Mouse (Mus musculus) kidney, postnatal 25 days (tissue): ENCODE measurements around the gene Cacna1a.
"Not testable (repeated sequence)": the region's sequence is repeated elsewhere in the genome, so short reads cannot be mapped to it uniquely, and the experiment has no call there.

Experiments
- DNase-seq, 2 experiments: peaks; one replicate each; pipeline ENCODE4 v3.0.0; 2021; ENCODE audit warnings: mixed read lengths in 2 of 2

Gene Cacna1a

DNA sequence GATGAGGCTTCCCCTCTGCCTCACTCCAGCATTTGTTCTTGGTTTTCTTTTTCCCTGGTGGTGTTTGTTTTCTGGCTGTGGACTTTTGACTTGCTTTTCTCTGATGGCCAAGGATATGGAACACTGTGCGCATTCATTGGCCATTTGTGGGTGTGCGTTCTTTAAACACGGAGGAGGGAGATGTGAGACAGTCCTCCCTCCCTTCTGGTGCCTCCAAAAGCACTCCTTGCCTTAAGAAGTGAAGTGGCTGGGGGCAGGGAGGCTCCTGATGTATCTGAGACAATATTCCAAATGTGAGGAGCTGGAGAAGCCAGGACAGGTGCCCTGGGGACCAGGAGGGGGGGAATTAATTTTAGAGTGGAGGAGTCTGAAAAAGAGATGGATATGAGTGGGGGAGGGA is 89.1 kb downstream of the Cacna1a start:
- DNase-seq, result no peak

DNA sequence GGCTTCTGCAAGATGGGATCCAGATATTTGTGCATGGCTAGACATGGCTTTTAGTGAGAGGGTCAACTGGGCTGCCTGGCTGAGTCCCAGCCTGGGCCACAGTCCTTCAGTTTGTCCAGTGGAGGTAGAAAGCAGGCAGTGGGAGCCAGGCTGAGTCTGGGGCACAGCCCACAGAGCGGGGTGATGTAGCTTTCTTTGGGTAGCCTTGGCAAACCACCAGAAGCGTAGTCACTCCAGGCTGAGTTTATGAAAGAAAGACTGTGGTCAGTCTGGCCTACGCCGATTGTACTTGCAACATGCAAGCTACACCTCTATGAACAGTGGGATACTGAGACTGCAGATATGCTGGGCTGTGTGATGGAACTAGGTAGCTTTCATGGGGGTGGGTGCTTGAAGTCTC is 94.8 kb downstream of the Cacna1a start:
- DNase-seq, result no peak

DNA sequence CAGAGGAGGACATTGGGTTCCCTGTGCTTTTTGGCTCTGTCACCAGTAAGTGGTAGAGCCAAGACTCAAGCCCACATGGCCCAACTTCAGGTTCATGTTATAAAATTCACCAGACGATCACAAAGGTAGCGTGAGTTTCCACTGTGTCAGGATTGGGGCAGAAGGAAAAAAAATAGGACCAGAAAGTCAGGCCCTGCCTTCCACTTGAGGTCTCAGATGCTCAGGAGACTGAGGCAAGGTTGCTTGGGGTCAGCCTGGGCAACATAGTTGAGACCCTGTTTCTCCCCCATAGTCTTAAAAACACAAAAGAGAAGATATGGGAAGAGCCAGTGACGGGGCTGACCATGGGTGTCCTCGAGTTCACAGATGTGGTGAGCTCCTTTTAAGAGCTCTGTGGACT is 97.1 kb downstream of the Cacna1a start:
- no peak for DNase-seq

DNA sequence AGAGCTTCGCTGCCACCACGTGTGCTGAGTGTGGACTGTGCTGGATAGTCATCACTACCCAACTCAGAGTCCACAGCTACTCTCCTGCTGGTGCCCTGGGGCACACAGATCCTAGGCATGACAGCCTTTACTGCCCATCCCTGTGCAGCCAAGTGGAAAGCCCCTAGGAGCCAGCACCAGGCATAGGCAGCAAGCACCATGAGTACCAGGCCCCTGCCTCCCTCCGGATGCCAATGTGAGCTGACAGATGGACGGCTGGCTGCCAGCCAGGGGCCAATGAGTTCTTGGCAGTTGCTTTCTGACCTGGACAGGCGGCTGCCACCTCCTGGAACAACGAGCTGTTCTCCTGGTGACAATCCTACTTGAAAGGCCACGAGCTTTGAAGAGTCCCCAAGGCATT is 97.6 kb downstream of the Cacna1a start:
- DNase-seq, result peak; percentile 31 to 57

DNA sequence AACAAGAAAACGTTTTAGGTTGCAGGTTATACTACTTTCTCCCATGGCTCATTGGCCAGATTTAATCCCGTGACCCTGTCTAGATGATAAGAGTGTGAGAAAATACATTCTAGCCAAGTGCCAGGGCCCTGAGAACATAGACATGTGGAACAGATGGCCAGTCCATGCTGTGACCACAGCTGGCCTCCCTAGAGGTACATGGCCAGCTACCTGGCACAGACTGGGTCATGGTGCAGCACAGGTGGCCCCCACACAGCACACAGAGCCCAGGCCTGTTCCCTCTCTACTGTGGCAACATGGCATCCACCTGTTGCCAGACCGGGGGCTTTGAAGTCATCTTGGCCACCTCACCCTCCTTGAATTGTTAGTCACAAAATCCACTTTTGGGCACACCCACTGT is 101.0 kb downstream of the Cacna1a start:
- no peak for DNase-seq

DNA sequence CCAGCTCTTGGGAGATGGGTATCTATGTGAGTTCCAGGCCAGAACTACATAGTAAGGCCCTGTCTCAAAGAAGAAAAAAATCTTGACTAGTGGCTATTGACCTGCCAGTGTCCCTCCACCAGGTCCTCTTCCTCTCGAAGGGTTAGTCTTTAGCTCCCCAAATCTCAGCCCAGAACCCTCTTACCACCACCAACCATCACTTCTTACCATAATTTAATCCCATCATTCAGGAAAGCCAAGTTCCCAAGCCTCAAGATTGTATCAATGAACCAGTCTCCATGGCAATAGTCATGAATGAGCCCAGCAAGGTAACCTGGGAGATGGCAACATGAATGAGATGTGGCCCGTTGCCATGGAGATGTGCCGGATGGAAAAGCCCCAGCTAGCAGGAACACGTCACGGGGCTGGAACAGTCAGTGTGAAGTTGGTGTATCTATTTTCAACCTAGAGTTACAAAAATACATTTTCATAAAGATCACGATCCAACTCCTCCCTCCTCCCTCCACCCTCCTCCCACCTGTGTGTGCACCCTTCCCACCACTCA is 106.4 kb downstream of the Cacna1a start:
- DNase-seq, result no peak

DNA sequence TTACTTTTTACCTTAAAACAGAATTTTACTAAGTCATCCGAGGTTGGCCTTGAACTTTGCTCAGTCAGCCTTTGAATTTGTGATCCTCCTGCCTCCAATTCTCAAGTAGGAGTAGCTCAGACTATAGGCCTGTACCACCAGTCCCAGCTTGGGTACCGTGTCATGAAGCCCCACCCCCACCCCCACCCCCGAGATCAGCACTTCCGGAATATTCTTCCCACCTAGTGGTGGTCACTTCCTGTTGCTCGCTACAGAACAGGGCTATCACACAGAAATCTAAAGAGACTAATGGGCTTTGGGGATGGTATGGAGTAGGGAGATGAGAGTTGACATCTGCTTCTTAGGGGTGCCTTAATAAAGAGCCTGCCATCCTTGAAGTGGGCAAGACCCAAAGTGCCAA is 112.9 kb downstream of the Cacna1a start:
- no peak for DNase-seq

DNA sequence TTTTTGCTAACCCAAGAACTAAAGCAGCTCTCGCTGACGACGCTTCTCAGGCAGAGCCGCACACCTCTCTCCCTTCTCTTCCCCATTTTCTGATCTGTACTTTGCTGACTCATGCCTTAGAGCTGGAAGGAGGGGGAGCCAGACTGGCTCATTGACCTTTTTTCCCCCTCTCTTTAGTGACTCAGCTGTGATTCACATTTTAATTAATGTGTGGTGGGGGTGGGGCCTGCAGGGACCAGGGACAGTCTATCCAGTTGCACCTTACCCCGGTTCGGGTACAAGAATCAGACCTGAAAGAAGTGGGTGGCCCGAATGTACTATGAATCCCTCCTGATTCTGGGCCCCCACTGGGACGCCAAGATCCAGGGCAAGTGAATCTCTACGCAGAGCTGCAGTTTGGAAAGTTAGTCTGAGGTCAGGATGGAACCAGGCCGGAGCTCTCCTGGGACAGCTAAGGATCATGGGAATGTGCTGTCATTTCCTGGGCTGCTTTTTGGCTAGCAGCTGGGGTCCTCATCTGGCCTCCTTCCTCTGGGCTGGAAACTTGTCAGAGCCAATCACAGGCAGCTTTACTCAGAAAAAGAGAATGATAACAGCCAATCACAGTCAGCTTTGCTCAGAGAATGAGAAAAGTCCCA is 113.5 kb downstream of the Cacna1a start:
- peak; percentile 25 to 62 for DNase-seq

DNA sequence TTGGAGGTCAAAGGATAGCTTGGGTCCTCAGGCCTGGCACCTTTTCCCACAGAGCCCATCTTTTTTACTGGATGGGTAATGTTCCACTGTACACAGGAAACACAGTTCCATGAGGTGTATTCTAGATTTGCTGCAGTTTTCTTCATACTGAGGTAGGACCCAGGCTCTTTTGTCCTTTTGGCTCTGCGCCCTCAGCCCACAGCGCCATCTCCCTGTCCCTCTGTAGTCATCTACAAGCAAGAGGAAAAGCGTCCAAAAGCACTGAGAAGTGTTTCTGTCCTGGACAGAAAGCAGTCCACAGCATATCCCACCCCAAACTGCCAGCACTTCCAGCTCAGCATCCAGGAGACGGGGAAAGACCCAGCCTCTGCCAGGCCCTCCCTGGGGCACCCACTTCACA is 114.4 kb downstream of the Cacna1a start:
- no peak for DNase-seq

DNA sequence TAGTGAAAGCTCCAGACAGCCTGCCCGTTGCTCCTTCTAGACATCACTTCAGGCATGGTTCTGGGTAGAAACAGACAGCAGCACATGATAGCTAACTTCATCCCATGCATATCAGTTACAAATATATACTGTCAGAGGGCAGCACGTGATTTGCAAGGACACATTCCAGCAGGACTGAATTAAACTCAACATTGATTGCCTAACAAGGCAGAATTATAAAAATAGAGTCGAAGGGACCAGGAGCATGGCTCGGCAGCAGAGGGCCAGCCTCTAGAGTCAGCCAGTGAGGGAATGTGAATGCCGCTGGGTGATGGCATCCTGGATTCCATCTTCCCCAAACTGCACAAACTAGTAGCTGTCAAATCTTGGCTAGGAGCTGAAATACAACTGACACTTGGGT is 119.0 kb downstream of the Cacna1a start:
- no peak for DNase-seq

DNA sequence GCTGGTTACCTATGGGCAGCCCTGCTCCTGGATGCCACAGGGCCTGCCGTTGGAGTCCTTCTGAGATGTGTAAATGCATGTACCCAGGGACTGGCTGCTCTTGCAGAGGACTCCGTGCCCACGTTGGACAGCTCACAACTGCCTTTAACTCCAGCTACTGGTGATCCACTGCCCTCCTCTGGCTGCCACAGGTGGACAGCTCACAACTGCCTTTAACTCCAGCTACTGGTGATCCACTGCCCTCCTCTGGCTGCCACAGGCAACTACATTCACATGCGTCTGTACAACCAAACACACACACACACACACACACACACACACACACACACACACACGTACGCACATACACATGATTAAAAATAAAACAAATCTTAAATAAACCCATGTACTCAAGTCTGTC is 121.5 kb downstream of the Cacna1a start:
- not testable (repeated sequence) for DNase-seq

DNA sequence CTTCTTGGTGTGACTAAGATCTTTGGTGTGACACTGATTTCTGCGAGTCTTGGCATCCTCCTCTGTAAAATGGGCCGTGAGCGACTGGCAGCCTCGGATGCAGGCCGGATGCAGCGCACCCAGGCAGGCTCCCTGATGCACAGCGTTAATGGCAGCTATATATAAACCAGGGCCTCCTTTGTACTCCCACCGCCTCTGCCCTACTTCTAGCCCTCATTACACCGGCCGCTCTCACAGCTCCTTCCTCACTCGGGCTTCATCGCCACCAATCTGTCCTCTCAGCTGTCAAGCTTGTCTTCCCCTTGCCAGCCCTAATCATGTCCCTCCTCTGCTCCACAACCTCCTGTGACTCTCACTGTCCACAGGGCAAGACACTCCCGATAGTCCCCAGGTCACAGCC is 123.4 kb downstream of the Cacna1a start:
- DNase-seq, result no peak

DNA sequence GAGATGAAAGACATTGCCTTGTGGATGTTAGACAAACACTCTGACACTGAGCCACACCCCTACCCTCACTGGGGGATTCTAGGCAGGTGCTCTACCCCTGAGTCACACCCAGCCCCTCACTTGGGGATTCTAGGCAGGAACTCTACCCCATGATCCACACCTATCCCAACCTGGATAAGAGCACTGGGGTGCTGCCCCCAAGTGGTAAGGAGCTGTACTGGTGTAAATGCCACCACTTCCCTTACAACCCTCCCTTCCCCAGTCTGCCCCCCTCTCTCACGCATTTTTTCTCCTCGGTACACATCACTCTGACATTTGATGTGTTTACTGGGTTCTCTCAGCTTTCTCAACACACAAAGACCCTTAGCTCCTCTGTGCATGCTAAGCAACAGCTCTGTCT is 125.5 kb downstream of the Cacna1a start:
- peak in 1 of 2 experiments; percentile 50 for DNase-seq

DNA sequence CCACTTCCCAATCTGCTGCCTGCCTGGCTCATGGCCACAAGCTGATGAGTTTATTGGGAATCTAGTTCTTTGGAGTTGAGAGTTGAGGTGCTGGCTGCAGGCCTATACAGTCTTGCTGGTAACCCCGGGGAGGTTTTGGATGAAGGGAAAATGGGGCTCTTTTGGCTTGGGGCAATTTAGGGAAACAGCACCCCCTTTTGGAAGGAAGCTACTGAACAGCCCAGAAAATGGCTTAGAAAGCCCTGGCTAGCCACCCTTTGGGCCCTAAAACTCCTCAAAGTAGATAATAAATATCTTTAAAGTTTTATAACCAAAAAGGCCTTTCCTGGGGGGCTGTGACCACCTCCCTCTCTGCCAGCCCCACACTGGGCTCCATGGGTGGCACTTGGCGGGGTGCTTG is 129.9 kb downstream of the Cacna1a start:
- DNase-seq, result no peak

DNA sequence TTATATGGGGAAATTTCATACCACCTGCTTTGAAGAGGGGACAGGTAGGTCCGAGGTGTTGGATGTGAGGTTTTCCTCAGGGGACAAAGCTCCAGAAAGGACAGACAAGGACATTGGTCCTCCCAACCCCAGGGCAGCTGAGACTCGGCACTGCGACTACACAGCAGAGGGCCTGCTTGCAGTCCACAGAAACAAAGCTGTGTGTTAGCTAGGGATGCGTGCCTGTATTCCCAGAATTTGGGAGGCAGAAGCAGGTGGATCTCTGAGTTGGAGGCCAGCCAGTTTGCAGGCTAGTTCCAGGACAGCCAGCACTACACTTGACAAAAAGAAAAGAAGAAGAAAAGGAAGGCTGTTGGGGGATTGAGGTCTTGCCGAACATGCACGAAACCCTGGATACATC is 130.5 kb downstream of the Cacna1a start:
- DNase-seq, result no peak

DNA sequence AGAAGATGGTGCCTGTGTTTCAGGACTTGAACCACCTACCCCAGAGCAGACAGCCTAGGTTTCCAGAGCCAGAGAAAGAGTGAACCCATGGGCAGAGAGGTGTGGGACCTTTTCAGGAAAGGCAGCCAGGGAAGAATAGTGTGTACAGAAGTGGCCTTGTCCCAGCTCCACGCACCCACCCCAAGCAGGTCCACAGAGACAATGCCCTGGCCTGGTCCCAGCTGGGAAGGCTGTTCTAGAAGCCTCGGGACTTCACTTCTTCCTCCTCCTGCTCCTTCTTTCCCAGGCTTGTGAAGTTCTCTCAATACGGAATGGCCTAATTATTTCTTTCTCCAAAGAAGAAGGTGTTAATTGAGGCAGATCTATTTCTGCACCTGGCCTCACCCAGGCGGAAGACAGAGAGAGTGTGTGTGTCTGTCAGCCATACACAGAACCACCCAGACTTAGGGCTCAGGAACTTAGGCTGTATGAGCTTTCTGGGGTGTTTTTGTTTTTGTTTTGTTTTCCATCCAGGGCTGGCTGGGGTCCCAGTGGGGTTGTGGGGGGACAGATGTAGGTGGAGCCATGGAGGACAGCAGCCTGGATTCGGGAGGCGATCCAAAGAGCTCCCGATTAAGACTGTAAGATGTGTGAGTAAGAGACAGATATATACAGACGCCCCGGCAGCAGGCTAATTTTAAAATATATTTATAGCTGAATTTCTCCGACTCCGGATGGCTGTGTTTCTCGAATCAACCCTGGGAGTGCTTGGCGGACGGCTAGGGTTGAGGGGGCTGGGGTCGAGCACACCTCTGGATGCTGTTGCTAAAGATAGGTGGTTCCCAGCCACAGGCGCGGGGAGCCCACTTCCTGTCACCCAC is 131.8 kb downstream of the Cacna1a start:
- DNase-seq, result no peak

DNA sequence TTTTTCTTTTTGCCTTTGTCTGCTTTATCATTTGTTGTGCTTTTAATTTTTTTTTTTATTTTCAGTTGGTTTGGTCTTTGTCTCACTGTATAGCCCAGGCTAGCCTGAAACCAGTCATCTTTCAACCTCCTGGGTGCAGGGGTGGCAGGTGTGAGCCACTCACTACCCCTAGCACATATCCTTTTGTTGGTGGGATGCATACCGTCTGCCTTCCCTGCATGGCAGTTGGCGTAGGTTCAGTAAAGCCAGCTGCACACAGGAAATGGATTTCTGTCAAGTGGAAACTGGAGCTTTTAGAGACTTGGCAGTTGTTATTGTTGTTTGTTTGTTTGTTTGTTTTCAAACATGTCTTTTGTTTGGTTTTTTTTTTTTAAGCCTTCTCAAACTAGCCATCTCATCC is 132.8 kb downstream of the Cacna1a start:
- no peak for DNase-seq

DNA sequence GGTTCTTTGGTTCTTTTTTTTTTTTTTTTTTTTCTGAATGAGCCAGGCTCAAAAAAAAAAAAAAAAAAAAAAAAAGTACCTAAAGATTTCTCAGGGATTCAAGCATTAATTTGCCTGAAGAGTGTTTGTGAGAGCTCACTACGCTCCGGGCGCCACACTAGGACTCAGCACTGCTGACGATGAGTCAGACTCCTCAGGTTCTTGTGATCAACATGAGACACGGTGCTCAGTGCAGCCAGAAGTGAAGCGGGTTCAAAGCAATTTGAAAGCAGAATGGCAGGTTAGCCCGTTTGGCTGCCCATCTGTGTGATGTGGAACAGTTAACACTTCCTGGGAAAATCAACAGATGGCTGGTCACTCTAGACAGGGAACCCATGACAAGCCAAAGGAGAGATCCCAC is 139.8 kb downstream of the Cacna1a start:
- no peak for DNase-seq

DNA sequence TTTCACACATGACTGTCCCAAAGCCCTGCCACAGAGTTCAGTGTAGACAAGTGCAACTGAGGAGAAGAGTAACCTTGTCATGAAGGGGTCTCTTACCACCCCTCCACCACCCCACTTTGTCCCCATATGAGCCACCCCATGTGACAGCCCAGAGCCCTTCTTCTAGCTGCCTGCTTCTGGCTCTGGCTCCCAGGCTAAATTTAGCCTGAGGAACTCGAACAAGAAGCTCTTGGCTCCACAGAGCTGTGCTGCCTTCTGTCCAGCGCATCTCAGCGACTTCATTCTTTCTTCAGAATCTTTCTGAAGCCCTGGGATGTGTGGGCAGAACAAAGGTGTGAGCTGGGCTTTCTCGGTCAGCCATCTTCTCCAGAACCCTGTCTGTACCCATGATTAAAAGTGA is 141.3 kb downstream of the Cacna1a start:
- DNase-seq, result no peak

DNA sequence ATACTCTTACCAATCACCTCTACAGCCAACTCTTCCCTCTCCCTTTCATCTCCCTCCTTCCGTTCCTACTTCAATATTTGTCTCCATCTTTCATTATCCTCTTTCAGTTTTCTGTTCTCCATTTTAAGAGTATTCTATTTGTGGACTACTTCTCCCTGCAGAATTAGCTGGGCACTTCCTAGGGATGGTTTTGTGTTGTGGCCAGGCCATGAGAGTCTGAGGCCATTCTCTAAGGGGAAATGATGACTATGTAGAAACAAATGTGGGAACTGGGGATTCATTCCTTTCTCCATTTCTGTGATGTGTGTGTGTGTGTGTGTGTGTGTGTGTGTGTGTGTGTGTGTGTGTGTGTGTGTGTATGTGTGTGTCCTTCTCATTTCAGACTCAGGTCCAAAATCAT is 144.5 kb downstream of the Cacna1a start:
- no peak for DNase-seq

DNA sequence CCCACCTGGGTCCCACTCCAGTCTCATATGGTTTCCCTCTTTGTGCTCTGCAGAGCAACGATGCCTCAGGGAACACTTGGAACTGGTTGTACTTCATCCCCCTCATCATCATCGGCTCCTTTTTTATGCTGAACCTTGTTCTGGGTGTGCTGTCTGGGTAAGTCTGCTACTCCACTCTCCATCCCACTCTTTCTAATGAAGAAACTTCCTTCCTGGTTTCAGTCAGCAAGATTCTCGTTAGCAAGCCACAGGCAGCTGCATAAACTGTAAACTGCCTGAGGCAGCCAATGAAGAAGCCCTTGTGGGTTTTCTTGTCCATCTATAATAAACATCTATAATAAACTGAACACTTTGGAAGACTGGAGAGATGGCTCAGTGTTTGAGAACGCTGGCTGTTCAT is 145.1 kb downstream of the Cacna1a start:
- no peak for DNase-seq

DNA sequence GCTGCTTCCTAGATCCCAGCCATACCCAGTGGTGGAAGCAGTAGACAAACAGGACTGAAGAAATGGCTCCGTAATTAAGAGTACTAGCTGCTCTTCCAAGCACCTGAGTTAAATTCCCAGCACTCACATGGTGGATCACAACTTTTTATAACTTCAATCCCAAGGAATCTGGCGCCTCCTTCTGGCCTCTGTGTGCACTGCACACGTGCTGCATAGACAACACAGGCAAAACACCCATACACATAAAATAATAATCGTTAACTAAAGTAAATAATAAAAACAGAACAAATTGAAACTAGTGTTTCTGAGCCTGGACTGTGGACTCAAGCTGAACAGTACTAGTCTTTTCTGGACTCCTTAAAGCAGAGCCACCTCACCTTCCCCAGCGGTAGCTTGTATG is 148.7 kb downstream of the Cacna1a start:
- no peak for DNase-seq

DNA sequence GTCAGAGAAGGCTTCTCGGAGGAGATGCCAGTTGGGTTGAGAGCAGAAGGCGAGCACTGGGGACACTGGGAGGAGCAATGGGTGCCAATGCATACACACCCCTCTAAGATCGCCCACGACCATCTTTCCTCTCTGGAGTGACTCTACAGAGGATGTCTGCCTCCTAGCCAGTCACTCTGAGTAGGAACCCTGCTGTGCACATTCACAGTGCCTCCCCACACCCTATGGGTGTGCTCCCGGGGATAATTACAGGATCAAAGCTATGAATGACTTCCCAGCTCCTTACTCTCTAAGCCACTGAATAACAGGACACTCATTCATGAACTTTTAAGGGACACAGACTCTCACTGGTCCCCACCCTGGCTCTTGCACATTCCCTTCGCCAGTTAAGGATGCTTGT is 151.1 kb downstream of the Cacna1a start:
- no peak for DNase-seq

DNA sequence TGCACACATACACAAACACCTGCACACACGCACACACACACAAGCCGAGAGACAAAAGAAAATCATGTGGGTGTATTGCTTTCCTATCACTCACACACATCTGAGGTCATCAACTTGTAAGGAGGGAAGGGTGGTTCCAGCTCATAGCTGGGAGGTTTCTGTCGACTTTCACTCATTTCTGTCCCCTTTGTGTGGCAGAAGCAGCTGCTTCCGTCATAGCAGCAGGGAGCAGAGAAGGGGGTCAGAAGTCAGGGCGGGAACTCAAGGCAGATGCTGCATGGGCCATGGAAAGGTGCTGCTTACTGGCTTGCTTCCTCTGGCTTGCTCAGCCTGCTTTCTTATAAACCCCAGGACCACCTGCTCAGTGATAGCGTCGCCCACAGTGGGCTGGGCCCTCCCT is 154.2 kb downstream of the Cacna1a start:
- DNase-seq, result no peak
